ENCODE assay signal across 10 mouse cellular contexts in genomic region chr13:103986660-103987059, GRCm38 (mm10).
DNase-seq lines count a peak whose midpoint lies in the region; ATAC-seq lines count a peak whose summit lies in the region.
"Had no signal": no experiment of that assay in that cellular context is flagged by ENCODE, and none has a peak within 500 bp of the region (broad histone marks: within the 10 kb centered on the region; RNA-seq: fewer than 3 reads in every experiment).

No protein-coding gene starts in this region.

- peaks cover 9% of the 10 kb centered on the region for H3K9me3 ChIP-seq in hindbrain, embryonic 14.5 days (ENCODE audit: control insufficient read depth, low read length)
- H3K9me3 ChIP-seq: neural tube, embryonic 15.5 days had no signal

- no peak overlapping the region for H3K9ac ChIP-seq in hindbrain, embryonic 14.5 days
- H3K9ac ChIP-seq: neural tube, embryonic 15.5 days had no signal

- H3K4me3 ChIP-seq in hindbrain, embryonic 14.5 days (replicated peaks; ENCODE audit: low read length): no peak overlapping the region
- H3K4me3 ChIP-seq: erythroblast, embryonic 14.5 days; neural tube, embryonic 15.5 days had no signal

- no peak for ATAC-seq in hindbrain, embryonic 14.5 days (ENCODE audit: low FRiP score)

- peak; percentile 80 for DNase-seq in heart, adult 11 months
- no peak for DNase-seq in heart, postnatal 4 days
- DNase-seq in 3134 (ENCODE audit: extremely low read depth, insufficient read length, low spot score): peak; percentile 48
- peak; percentile 46 for DNase-seq in brain, embryonic 18.5 days (ENCODE audit: low read depth, low spot score)
- DNase-seq in kidney, postnatal 36 days: peak; percentile 23 to 33
- DNase-seq in right cerebral cortex, postnatal 25 days: no peak
- no peak for DNase-seq in hindbrain, embryonic 14.5 days (ENCODE audit: low spot score)
- no peak for DNase-seq in embryo, embryonic 10.5 days (ENCODE audit: low spot score)

- no peaks in the 10 kb centered on the region for H3K27me3 ChIP-seq in hindbrain, embryonic 14.5 days (ENCODE audit: control insufficient read depth, insufficient read depth, low read length)
- H3K27me3 ChIP-seq: neural tube, embryonic 15.5 days had no signal

- H3K4me2 ChIP-seq in hindbrain, embryonic 14.5 days (replicated peaks): no peak overlapping the region
- H3K4me2 ChIP-seq: neural tube, embryonic 15.5 days had no signal

- 76% methylated on average over 4 of the region's 4 CpGs for WGBS in hindbrain, embryonic 14.5 days

- no peaks in the 10 kb centered on the region for H3K36me3 ChIP-seq in hindbrain, embryonic 14.5 days (replicated peaks; ENCODE audit: control insufficient read depth, insufficient read depth)

- no peaks in the 10 kb centered on the region for H3K4me1 ChIP-seq in hindbrain, embryonic 14.5 days (replicated peaks; ENCODE audit: control insufficient read depth, insufficient read depth, low read length)
- H3K4me1 ChIP-seq: neural tube, embryonic 15.5 days had no signal

- H3K27ac ChIP-seq in hindbrain, embryonic 14.5 days: no peak overlapping the region
- H3K27ac ChIP-seq: neural tube, embryonic 15.5 days had no signal

Comparison
In these comparisons a context has a peak if more than half of its experiments do, and no peak if none do; other contexts are left out.
1. DNase-seq: peak in heart, adult 11 months (single experiment), 3134 (single experiment), brain, embryonic 18.5 days (single experiment) and kidney, postnatal 36 days (2 of 2); none in heart, postnatal 4 days (single experiment), right cerebral cortex, postnatal 25 days (single experiment), hindbrain, embryonic 14.5 days (single experiment) and embryo, embryonic 10.5 days (single experiment).